Mouse (Mus musculus): Measurements from ENCODE around the gene Scamp5. TPM values are rescaled to one million over a fixed set of nuclear protein-coding genes. Genes with fewer than 3 reads are reported as not detected.

Gene Scamp5
- polyA plus RNA-seq, 1 experiment: 12.1 TPM

DNA sequence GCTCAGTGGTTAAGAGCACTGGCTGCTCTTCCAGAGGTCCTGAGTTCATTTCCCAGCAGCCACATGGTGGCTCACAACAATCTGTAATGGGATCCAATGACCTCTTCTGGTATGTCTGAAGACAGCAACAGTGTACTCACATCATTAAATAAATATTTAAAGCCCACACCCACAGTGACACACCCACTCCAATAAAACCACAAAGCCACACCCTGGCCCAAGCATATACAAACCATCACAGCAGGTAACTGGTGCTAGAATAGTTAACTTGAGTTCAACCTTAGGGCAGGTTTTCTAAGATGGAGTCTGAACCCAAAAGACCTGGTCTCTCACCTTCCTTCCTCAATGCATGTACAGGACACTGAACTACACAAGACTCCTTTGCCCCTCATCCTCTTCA lies 27.1 kb upstream of the Scamp5 start:
- TF ChIP-seq CTCF (IDR thresholded peaks at IDR 0.05; ENCODE audit: borderline replicate concordance, control insufficient read depth, extremely low read depth, insufficient read depth, low read length, poor library complexity) (no peak), POLR2A (IDR thresholded peaks at IDR 0.05; ENCODE audit: control insufficient read depth, extremely low read depth, insufficient read depth, low read length, poor library complexity) (no peak)
- no peak overlapping the region for H3K4me3 ChIP-seq (ENCODE audit: control insufficient read depth, insufficient read depth, low read length)

DNA sequence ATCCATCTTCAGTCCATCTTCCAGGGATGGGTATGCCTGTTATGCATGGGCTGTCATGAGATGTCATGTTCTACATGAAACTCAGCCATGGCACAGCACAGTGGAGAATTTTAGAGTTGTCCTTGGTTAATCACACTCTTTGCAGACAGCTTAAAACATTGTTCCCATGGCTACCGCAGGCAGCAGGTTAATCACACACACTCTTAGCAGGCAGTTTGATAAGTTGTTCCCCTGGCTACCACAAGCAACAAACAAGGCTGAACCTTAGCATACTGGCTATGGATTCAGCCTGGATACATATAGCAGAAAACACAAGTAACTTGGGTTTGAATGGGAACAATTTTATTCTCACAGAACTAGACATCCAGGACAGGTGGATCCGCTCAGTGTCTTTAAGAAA lies 25.7 kb upstream of the Scamp5 start:
- Histone ChIP-seq H3K36me3 (ENCODE audit: control insufficient read depth, insufficient read depth, low read length) (no peaks in the 10 kb centered on the region), H3K4me3 (ENCODE audit: control insufficient read depth, insufficient read depth, low read length) (no peak overlapping the region), H3K4me1 (replicated peaks; ENCODE audit: control insufficient read depth, insufficient read depth, low read length) (no peaks in the 10 kb centered on the region), H3K27ac (ENCODE audit: control insufficient read depth, insufficient read depth, low read length) (no peak overlapping the region), H3K27me3 (ENCODE audit: control insufficient read depth, insufficient read depth, low read length) (no peaks in the 10 kb centered on the region)
- no peak for TF ChIP-seq POLR2A (IDR thresholded peaks at IDR 0.05; ENCODE audit: control insufficient read depth, extremely low read depth, insufficient read depth, low read length, poor library complexity)
- no peak for TF ChIP-seq CTCF (IDR thresholded peaks at IDR 0.05; ENCODE audit: borderline replicate concordance, control insufficient read depth, extremely low read depth, insufficient read depth, low read length, poor library complexity)
- no peak for DNase-seq
- WGBS: 98% methylated on average over 2 of the region's 2 CpGs

More for the DNA sequence above, 27.1 kb upstream of the Scamp5 start:
- no peak for DNase-seq
- H3K4me1 ChIP-seq (replicated peaks; ENCODE audit: control insufficient read depth, insufficient read depth, low read length): no peaks in the 10 kb centered on the region
- peaks cover 2% of the 10 kb centered on the region; the same call in 1 of the 2 replicates for H3K27me3 ChIP-seq (ENCODE audit: control insufficient read depth, insufficient read depth, low read length)
- H3K36me3 ChIP-seq (ENCODE audit: control insufficient read depth, insufficient read depth, low read length): no peaks in the 10 kb centered on the region
- H3K27ac ChIP-seq (ENCODE audit: control insufficient read depth, insufficient read depth, low read length): no peak overlapping the region

DNA sequence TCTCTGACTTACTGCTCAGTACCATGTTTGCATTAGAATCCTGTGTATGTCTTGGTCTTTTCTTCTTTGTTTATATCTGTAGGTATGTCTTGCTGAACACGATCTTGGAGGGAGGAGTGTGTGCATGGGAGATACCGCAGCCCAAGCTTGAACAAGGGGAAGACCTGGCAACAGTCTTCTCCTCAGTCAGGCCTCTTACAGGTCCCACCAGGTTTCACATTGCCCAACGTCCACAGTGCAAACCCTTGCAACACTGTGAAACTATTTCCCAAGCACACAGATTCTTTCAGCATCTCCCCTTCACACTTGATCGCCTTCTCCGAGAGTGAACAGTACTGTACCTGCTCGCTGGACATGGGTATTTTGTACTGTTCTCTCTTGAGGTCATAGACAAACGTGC lies 19.9 kb upstream of the Scamp5 start:
- 83% methylated on average over 7 of the region's 7 CpGs for WGBS
- DNase-seq: no peak
- Histone ChIP-seq H3K27ac (ENCODE audit: control insufficient read depth, insufficient read depth, low read length) (no peak overlapping the region), H3K4me1 (replicated peaks; ENCODE audit: control insufficient read depth, insufficient read depth, low read length) (no peaks in the 10 kb centered on the region), H3K4me3 (ENCODE audit: control insufficient read depth, insufficient read depth, low read length) (no peak overlapping the region), H3K36me3 (ENCODE audit: control insufficient read depth, insufficient read depth, low read length) (no peaks in the 10 kb centered on the region), H3K27me3 (ENCODE audit: control insufficient read depth, insufficient read depth, low read length) (no peaks in the 10 kb centered on the region)
- TF ChIP-seq POLR2A (IDR thresholded peaks at IDR 0.05; ENCODE audit: control insufficient read depth, extremely low read depth, insufficient read depth, low read length, poor library complexity) (no peak), CTCF (IDR thresholded peaks at IDR 0.05; ENCODE audit: borderline replicate concordance, control insufficient read depth, extremely low read depth, insufficient read depth, low read length, poor library complexity) (no peak)

DNA sequence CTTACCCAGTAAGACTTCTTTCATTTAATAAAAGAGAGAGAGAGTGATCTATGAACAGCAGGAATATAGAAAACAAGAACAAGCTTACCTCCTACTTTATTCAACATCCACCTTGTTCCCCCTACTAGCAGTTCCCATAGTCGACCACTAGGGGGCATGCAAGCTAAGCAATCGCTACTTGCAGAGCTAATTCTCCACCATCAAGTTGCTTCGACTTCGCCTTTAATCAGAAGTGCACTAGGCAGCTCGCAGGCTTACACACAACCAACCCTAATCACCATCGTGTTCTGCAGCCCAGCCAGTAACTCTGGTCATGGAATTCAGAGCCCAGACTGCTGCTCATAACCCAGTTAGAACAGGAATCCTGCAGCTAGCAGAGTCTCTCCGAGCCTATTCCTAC lies 17.9 kb upstream of the Scamp5 start:
- TF ChIP-seq CTCF (IDR thresholded peaks at IDR 0.05; ENCODE audit: borderline replicate concordance, control insufficient read depth, extremely low read depth, insufficient read depth, low read length, poor library complexity): no peak
- no peak for TF ChIP-seq POLR2A (IDR thresholded peaks at IDR 0.05; ENCODE audit: control insufficient read depth, extremely low read depth, insufficient read depth, low read length, poor library complexity)
- DNase-seq: peak; percentile 80
- Histone ChIP-seq H3K27me3 (ENCODE audit: control insufficient read depth, insufficient read depth, low read length) (no peaks in the 10 kb centered on the region), H3K4me3 (ENCODE audit: control insufficient read depth, insufficient read depth, low read length) (no peak overlapping the region), H3K36me3 (ENCODE audit: control insufficient read depth, insufficient read depth, low read length) (no peaks in the 10 kb centered on the region), H3K27ac (ENCODE audit: control insufficient read depth, insufficient read depth, low read length) (no peak overlapping the region), H3K4me1 (replicated peaks; ENCODE audit: control insufficient read depth, insufficient read depth, low read length) (no peaks in the 10 kb centered on the region)
- 17% methylated on average over 7 of the region's 7 CpGs for WGBS

DNA sequence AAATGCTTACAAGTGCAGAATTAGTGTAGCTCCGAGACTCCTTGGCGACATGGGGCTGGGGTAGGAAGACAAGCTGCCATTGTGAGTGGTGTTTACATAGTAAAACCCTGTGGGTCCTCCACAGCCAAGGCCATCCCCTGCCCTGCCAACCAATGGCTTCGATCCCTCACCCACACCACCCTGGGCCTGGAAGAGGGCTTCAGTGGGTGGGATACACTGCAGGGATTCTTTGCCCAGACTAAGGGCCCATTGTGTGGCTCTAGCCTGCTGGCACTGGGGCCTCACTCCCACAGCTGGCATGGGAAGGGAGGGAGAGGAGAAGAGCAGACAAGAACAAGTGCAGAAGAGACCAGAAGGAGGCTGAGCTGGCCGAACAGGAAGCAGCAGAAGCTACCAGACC lies 1.1 kb upstream of the Scamp5 start:
- no peaks in the 10 kb centered on the region for H3K36me3 ChIP-seq (ENCODE audit: control insufficient read depth, insufficient read depth, low read length)
- H3K27me3 ChIP-seq (ENCODE audit: control insufficient read depth, insufficient read depth, low read length): peaks cover 3% of the 10 kb centered on the region; the same call in 1 of the 2 replicates
- 80% methylated on average over 4 of the region's 4 CpGs for WGBS
- H3K4me3 ChIP-seq (ENCODE audit: control insufficient read depth, insufficient read depth, low read length): no peak overlapping the region
- no peak for DNase-seq
- peaks cover 8% of the 10 kb centered on the region for H3K4me1 ChIP-seq (replicated peaks; ENCODE audit: control insufficient read depth, insufficient read depth, low read length)
- no peak overlapping the region for H3K27ac ChIP-seq (ENCODE audit: control insufficient read depth, insufficient read depth, low read length)
- no peak for TF ChIP-seq CTCF (IDR thresholded peaks at IDR 0.05; ENCODE audit: borderline replicate concordance, control insufficient read depth, extremely low read depth, insufficient read depth, low read length, poor library complexity)
- TF ChIP-seq POLR2A (IDR thresholded peaks at IDR 0.05; ENCODE audit: control insufficient read depth, extremely low read depth, insufficient read depth, low read length, poor library complexity): no peak

DNA sequence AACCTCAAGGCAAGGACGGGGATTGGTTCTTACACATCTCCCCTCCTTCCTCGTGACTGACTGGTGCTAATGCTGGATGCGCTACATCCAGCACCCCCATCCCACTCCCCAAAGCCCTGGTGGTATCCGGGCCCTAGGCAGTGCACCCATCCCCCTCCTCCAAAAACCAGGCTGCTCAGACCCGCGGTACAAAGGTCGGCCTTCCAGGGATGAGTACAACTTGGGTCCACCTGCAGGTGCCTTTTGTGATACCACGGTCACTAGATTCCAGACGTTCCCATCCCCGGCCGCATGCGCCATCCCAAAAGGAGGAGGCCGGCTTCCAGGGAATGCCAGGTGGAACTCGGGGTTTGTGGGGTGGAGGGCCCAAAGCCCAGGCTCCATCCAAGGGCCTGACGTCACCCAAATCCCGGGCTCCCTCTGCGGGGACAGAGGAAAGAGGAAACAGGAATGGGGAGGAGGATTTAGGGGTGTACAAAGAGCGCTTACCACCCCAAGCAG lies 539 bp downstream of the Scamp5 start:
- 8% methylated on average over 18 of the region's 18 CpGs for WGBS
- peaks cover 3% of the 10 kb centered on the region; the same call in 1 of the 2 replicates for H3K27me3 ChIP-seq (ENCODE audit: control insufficient read depth, insufficient read depth, low read length)
- peaks cover 8% of the 10 kb centered on the region for H3K4me1 ChIP-seq (replicated peaks; ENCODE audit: control insufficient read depth, insufficient read depth, low read length)
- peak overlapping the region; percentile 38 for H3K4me3 ChIP-seq (ENCODE audit: control insufficient read depth, insufficient read depth, low read length)
- H3K36me3 ChIP-seq (ENCODE audit: control insufficient read depth, insufficient read depth, low read length): no peaks in the 10 kb centered on the region
- H3K27ac ChIP-seq (ENCODE audit: control insufficient read depth, insufficient read depth, low read length): no peak overlapping the region
- no peak for DNase-seq
- TF ChIP-seq POLR2A (IDR thresholded peaks at IDR 0.05; ENCODE audit: control insufficient read depth, extremely low read depth, insufficient read depth, low read length, poor library complexity) (no peak), CTCF (IDR thresholded peaks at IDR 0.05; ENCODE audit: borderline replicate concordance, control insufficient read depth, extremely low read depth, insufficient read depth, low read length, poor library complexity) (no peak)

DNA sequence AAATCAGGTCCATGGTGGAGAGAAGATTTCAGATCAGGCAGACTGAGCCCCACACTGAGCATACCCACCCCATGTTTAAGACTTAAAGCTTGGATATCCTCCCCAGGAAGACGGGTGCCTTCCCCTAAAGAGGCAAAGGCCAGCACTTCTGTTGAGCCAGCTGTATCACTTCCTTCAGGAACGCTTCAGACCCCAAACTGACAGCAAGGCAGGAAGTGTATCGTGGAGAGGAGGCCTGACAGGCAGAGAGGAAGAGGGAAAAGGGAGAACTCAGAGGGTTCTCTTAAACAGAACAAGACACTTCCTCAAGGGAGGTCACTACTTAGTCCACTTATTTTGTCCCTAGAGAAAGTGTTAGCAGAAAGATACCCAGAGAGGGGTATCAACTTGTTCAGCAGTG lies 1.8 kb downstream of the Scamp5 start:
- no peak overlapping the region for H3K27ac ChIP-seq (ENCODE audit: control insufficient read depth, insufficient read depth, low read length)
- 12% methylated on average over 3 of the region's 3 CpGs for WGBS
- H3K4me1 ChIP-seq (replicated peaks; ENCODE audit: control insufficient read depth, insufficient read depth, low read length): peaks cover 8% of the 10 kb centered on the region
- H3K36me3 ChIP-seq (ENCODE audit: control insufficient read depth, insufficient read depth, low read length): no peaks in the 10 kb centered on the region
- no peak overlapping the region for H3K4me3 ChIP-seq (ENCODE audit: control insufficient read depth, insufficient read depth, low read length)
- TF ChIP-seq CTCF (IDR thresholded peaks at IDR 0.05; ENCODE audit: borderline replicate concordance, control insufficient read depth, extremely low read depth, insufficient read depth, low read length, poor library complexity): no peak
- TF ChIP-seq POLR2A (IDR thresholded peaks at IDR 0.05; ENCODE audit: control insufficient read depth, extremely low read depth, insufficient read depth, low read length, poor library complexity): no peak
- DNase-seq: no peak
- peaks cover 3% of the 10 kb centered on the region; the same call in 1 of the 2 replicates for H3K27me3 ChIP-seq (ENCODE audit: control insufficient read depth, insufficient read depth, low read length)

Data from thymus, adult 2 months (tissue).